Mouse (Mus musculus): ENCODE measurements around the gene Gm28035.

- no peak for TF ChIP-seq POLR2A (IDR thresholded peaks at IDR 0.05; ENCODE audit: low read depth, low read length)
- no peak for TF ChIP-seq CTCF (conservative IDR thresholded peaks at IDR 0.05; ENCODE audit: insufficient read depth, insufficient read length, low read depth, low read length)
Measured at GRCm38 (mm10) chr2:30211408-30212168, 28.8 kb upstream of the Gm28035 start.
